17 mouse cellular contexts compared by ENCODE assay signal in the genomic region with DNA sequence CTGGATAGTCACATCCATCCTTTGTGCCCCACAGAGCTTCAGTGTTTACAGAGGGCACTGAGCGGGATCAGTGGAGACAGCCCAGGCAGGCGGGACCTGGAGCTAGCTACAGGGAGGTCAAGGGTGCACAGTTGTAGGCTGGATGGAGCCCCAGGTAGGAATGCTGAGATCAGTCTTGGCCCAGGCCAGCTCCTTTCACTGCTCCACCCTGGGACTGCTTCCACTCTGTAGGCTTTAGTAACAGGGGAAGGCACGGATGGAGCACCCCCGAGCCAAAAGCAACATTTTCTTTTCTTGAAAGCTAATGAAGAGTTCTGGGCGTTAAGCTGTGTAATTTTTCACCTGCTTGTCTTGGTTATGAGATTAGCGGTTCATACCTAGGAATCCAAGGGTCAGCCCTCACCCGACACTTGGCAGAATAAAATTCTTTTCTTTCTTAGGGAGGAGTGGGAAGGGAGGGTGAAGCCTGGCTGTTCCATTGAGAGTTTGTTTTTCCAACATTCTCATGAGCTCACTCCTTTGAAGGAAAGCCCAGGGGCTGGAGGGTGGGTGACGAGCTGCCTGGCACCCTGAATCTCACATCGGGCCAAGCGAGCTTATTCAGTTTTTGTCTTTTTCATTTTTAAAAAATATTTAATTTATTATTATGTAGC. TPM values are rescaled to one million over a fixed set of nuclear protein-coding genes. Genes with fewer than 3 reads are reported as not detected.
A peak's percentile ranks its signal among the peaks of the same experiment; 100 is the strongest.
DNase-seq lines count a peak whose midpoint lies in the region; ATAC-seq and TF ChIP-seq lines count a peak whose summit lies in the region.
"Had no signal": no experiment of that assay in that cellular context is flagged by ENCODE, and none has a peak within 500 bp of the region (broad histone marks: within the 10 kb centered on the region; RNA-seq: fewer than 3 reads in every experiment).

No protein-coding gene starts in this region.

- intact Hi-C loops in heart, postnatal 25 days (cut with DNase I): no loop called here

- no peak overlapping the region for H3K4me2 ChIP-seq in heart, embryonic 12.5 days
- no peak overlapping the region for H3K4me2 ChIP-seq in lung, embryonic 14.5 days
- H3K4me2 ChIP-seq in stomach, postnatal 0 days (replicated peaks; ENCODE audit: low read depth): no peak overlapping the region
- H3K4me2 ChIP-seq: hindbrain, embryonic 13.5 days; midbrain, embryonic 13.5 days had no signal

- ATAC-seq in heart, embryonic 12.5 days (ENCODE audit: insufficient number of reproducible peaks, low FRiP score): no peak
- ATAC-seq in lung, embryonic 14.5 days (ENCODE audit: insufficient read depth): peak; percentile 58
- peak; percentile 62 for ATAC-seq in stomach, postnatal 0 days (ENCODE audit: low FRiP score, low TSS enrichment)
- ATAC-seq: forebrain, postnatal 0 days; midbrain, embryonic 13.5 days had no signal

- DNase-seq in heart, adult 18-20 months: peak; percentile 49 to 80
- DNase-seq in lung, embryonic 14.5 days: no peak
- DNase-seq in lung, postnatal 10 days: no peak
- peak; percentile 50 for DNase-seq in heart, postnatal 25 days (ENCODE audit: low spot score)
- DNase-seq in stomach, postnatal 0 days (ENCODE audit: low spot score): no peak
- DNase-seq in adrenal gland, adult 18-20 months (ENCODE audit: low spot score in 2 of 2): no peak
- DNase-seq: cerebellum, postnatal 14 days; forebrain, postnatal 0 days; kidney, adult 11 months; right cerebral cortex, adult 18-20 months; thymus, postnatal 4 days had no signal

- no peak overlapping the region for H3K4me3 ChIP-seq in heart, embryonic 12.5 days
- H3K4me3 ChIP-seq in lung, embryonic 14.5 days (ENCODE audit: low read depth, low read length): no peak overlapping the region
- H3K4me3 ChIP-seq in stomach, postnatal 0 days (ENCODE audit: low read depth, low read length): no peak overlapping the region
- H3K4me3 ChIP-seq: erythroblast, embryonic 14.5 days; hindbrain, embryonic 13.5 days; midbrain, embryonic 13.5 days; myocyte had no signal

- no peak overlapping the region for H3K9ac ChIP-seq in heart, embryonic 12.5 days
- no peak overlapping the region for H3K9ac ChIP-seq in lung, embryonic 14.5 days
- H3K9ac ChIP-seq in stomach, postnatal 0 days (ENCODE audit: low read length): no peak overlapping the region
- H3K9ac ChIP-seq: forebrain, postnatal 0 days; hindbrain, embryonic 13.5 days; midbrain, embryonic 13.5 days had no signal

- H3K4me1 ChIP-seq in heart, embryonic 12.5 days (replicated peaks): peaks cover 35% of the 10 kb centered on the region
- H3K4me1 ChIP-seq in lung, embryonic 14.5 days (ENCODE audit: insufficient read depth): no peaks in the 10 kb centered on the region
- no peaks in the 10 kb centered on the region for H3K4me1 ChIP-seq in stomach, postnatal 0 days (replicated peaks; ENCODE audit: control insufficient read depth, insufficient read depth)

- WGBS in heart, embryonic 12.5 days: 58% methylated on average over 10 of the region's 10 CpGs
- WGBS in lung, embryonic 14.5 days: 53% methylated on average over 10 of the region's 10 CpGs
- WGBS in stomach, postnatal 0 days: 41% methylated on average over 10 of the region's 10 CpGs

- H3K36me3 ChIP-seq in heart, embryonic 12.5 days: no peaks in the 10 kb centered on the region
- H3K36me3 ChIP-seq in lung, embryonic 14.5 days (ENCODE audit: insufficient read depth): no peaks in the 10 kb centered on the region
- no peaks in the 10 kb centered on the region for H3K36me3 ChIP-seq in stomach, postnatal 0 days (ENCODE audit: control insufficient read depth, insufficient read depth, low read length)
- H3K36me3 ChIP-seq: hindbrain, embryonic 13.5 days; midbrain, embryonic 13.5 days had no signal

- no peak for TF ChIP-seq CTCF in lung, embryonic 14.5 days (IDR thresholded peaks at IDR 0.05; ENCODE audit: low read depth)
- TF ChIP-seq CTCF in stomach, postnatal 0 days (IDR thresholded peaks at IDR 0.05; ENCODE audit: low read depth): no peak

- TF ChIP-seq EP300 in stomach, postnatal 0 days (optimal IDR thresholded peaks at IDR 0.05): no peak

- no peak overlapping the region for H3K27ac ChIP-seq in heart, embryonic 12.5 days (ENCODE audit: poor library complexity, severe bottlenecking)
- no peak overlapping the region for H3K27ac ChIP-seq in lung, embryonic 14.5 days (ENCODE audit: low read depth)
- no peak overlapping the region for H3K27ac ChIP-seq in stomach, postnatal 0 days (replicated peaks)
- H3K27ac ChIP-seq: hindbrain, embryonic 13.5 days; macrophage; midbrain, embryonic 13.5 days had no signal

- H3K9me3 ChIP-seq in heart, embryonic 12.5 days (replicated peaks): no peaks in the 10 kb centered on the region
- no peaks in the 10 kb centered on the region for H3K9me3 ChIP-seq in lung, embryonic 14.5 days (ENCODE audit: low read depth, low read length)
- H3K9me3 ChIP-seq in stomach, postnatal 0 days (ENCODE audit: control insufficient read depth, low read length): no peaks in the 10 kb centered on the region
- H3K9me3 ChIP-seq: hindbrain, embryonic 13.5 days; midbrain, embryonic 13.5 days had no signal

- peaks cover 22% of the 10 kb centered on the region for H3K27me3 ChIP-seq in heart, embryonic 12.5 days (replicated peaks)
- H3K27me3 ChIP-seq in lung, embryonic 14.5 days (ENCODE audit: insufficient read depth, low read length): no peaks in the 10 kb centered on the region
- H3K27me3 ChIP-seq in stomach, postnatal 0 days (ENCODE audit: control insufficient read depth, insufficient read depth, low read length): no peaks in the 10 kb centered on the region

RNA-seq across cellular contexts. Expression of gene Fbln2, which starts 10.6 kb away (rescaled TPM):
- 10 to 100 TPM; 42.0 to 43.1 TPM for total RNA-seq in heart, adult 18-20 months (2021)
- polyA plus RNA-seq in heart, embryonic 12.5 days (2016; fragmentation: Nextera tagmentation; extraction: Ambion mirVana): 210 and 213 TPM in 2 replicates
- 22.9 and 32.3 TPM in 2 replicates for polyA plus RNA-seq in lung, embryonic 14.5 days (2014; fragmentation: Nextera tagmentation; extraction: Ambion mirVana)
- total RNA-seq in heart, postnatal 25 days (2021): 10 to 100 TPM; 71.8 to 76.3 TPM
- 29.5 and 32.1 TPM in 2 replicates for polyA plus RNA-seq in stomach, postnatal 0 days (2015; fragmentation: Nextera tagmentation; extraction: Ambion mirVana)
- total RNA-seq in adrenal gland, adult 18-20 months (2021): 10 to 100 TPM in 1 of 2 experiments, 1 to 10 TPM in 1; 9.1 to 25.1 TPM

Comparison
In these comparisons a context has a peak if more than half of its experiments do, and no peak if none do; other contexts are left out.
1. DNase-seq: peak in heart, adult 18-20 months (2 of 2) and heart, postnatal 25 days (single experiment); none in lung, embryonic 14.5 days (single experiment), lung, postnatal 10 days (single experiment), stomach, postnatal 0 days (single experiment) and adrenal gland, adult 18-20 months (0 of 2).